Comparison of ENCODE assay signal across 9 mouse cellular contexts in the genomic region with DNA sequence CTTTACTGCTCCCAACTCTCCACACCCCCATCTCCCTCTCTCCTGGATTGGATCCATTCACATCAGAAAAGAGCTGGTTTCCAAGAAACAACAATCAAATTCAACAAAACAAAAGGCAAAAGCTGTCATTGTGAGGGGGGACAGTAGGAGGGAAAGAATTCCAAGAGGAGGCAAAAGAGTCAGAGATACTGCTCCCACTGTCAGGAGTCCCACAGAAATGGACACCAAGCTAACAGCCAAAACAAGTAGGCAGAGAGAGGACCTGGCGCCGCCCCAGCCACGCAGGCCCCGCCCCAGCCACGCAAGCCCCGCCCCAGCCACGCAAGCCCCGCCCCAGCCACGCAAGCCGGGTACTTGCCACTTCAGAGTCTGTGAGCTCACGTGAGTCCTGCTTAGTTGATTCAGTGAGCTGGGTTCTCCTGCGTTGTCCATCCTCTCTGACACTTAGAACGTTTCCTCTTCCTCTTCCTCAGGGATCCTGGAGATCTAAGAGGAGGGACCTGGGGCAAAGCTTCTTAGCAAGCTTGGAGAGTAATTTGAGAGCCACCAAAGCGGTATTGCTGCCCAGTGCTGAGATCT. TPM values are rescaled to one million over a fixed set of nuclear protein-coding genes. Genes with fewer than 3 reads are reported as not detected.
DNase-seq lines count a peak whose midpoint lies in the region; ATAC-seq and TF ChIP-seq lines count a peak whose summit lies in the region.
"Had no signal": no experiment of that assay in that cellular context is flagged by ENCODE, and none has a peak within 500 bp of the region (broad histone marks: within the 10 kb centered on the region; RNA-seq: fewer than 3 reads in every experiment).

No protein-coding gene starts in this region.

- WGBS in intestine, postnatal 0 days: 47% methylated on average over 14 of the region's 14 CpGs

- no peaks in the 10 kb centered on the region for H3K9me3 ChIP-seq in intestine, postnatal 0 days (ENCODE audit: control insufficient read depth)

- H3K4me1 ChIP-seq in intestine, postnatal 0 days (replicated peaks; ENCODE audit: control insufficient read depth, insufficient read depth, low read length): no peaks in the 10 kb centered on the region

- TF ChIP-seq CTCF in intestine, postnatal 0 days (IDR thresholded peaks at IDR 0.05; ENCODE audit: low read depth): no peak

- H3K27ac ChIP-seq in intestine, postnatal 0 days (ENCODE audit: low read depth, low read length): 0 out of 2 replicates have a peak overlapping the region, but pooled peaks have one; percentile 10

- H3K4me3 ChIP-seq in intestine, postnatal 0 days (ENCODE audit: low read depth, low read length): no peak overlapping the region
- H3K4me3 ChIP-seq: megakaryocyte, embryonic 14.5 days had no signal

- ATAC-seq in intestine, postnatal 0 days: 0 out of 2 replicates have a peak, but pooled peaks have one; percentile 38
- ATAC-seq in cerebellum, adult (ENCODE audit: insufficient number of reproducible peaks, low FRiP score, low TSS enrichment): no peak

- DNase-seq in heart, adult 11 months: peak; percentile 92
- DNase-seq in heart, adult 8-10 months (ENCODE audit: low spot score): no peak
- DNase-seq in brain, adult 2 months (ENCODE audit: low read depth, low spot score): peak; percentile 16
- DNase-seq in lung, postnatal 14 days: peak; percentile 54
- DNase-seq in frontal cortex, adult 2 months (ENCODE audit: extremely low spot score in 1 of 2, low spot score in 1 of 2): no peak
- DNase-seq in layer of hippocampus, adult 9-10 months (ENCODE audit: low spot score): no peak

- no peak overlapping the region for H3K4me2 ChIP-seq in intestine, postnatal 0 days (replicated peaks; ENCODE audit: low read depth)

- H3K36me3 ChIP-seq in intestine, postnatal 0 days (ENCODE audit: control insufficient read depth, insufficient read depth): no peaks in the 10 kb centered on the region

- H3K9ac ChIP-seq in intestine, postnatal 0 days (ENCODE audit: low read depth, low read length): no peak overlapping the region

- H3K27me3 ChIP-seq in intestine, postnatal 0 days (replicated peaks; ENCODE audit: control insufficient read depth, insufficient read depth, low read length): no peaks in the 10 kb centered on the region

RNA-seq across cellular contexts. Expression of gene Gm5148, which starts 19.5 kb away (rescaled TPM):
- not detected for total RNA-seq in heart, adult 8-10 months (2022)
- 4.5 and 5.7 TPM in 2 replicates for polyA plus RNA-seq in intestine, postnatal 0 days (2015; fragmentation: Nextera tagmentation; extraction: Ambion mirVana)
- polyA plus RNA-seq in frontal cortex, adult 2 months (2012; rRNA removed): 8.3 and 10.2 TPM in 2 replicates

Comparison
In these comparisons a context has a peak if more than half of its experiments do, and no peak if none do; other contexts are left out.
1. DNase-seq: peak in heart, adult 11 months (single experiment), brain, adult 2 months (single experiment) and lung, postnatal 14 days (single experiment); none in heart, adult 8-10 months (single experiment), frontal cortex, adult 2 months (0 of 2) and layer of hippocampus, adult 9-10 months (single experiment).